In the genomic region with DNA sequence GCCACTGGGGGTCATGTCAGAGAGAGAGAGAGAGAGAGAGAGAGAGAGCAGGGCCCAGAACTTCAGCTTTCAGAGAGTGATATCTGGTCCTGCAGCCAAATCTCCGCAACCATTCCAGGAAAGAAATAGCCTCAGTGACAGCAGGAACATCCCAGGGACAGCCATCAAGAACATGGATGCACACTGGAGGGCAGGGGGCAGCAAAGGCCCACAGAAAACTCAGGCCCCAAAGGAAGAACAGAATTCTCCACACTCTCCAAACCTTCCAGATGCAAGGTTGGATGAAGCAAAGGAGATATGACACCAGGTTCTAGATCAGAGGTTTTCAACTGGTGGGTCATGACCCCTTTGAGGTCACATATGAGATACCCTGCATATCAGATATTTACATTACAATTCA, we compare ENCODE assay signal across 26 mouse cellular contexts. TPM values are rescaled to one million over a fixed set of nuclear protein-coding genes. Genes with fewer than 3 reads are reported as not detected.
DNase-seq lines count a peak whose midpoint lies in the region; ATAC-seq and TF ChIP-seq lines count a peak whose summit lies in the region.
"Had no signal": no experiment of that assay in that cellular context is flagged by ENCODE, and none has a peak within 500 bp of the region (broad histone marks: within the 10 kb centered on the region; RNA-seq: fewer than 3 reads in every experiment).

No protein-coding gene starts in this region.

- no peak for TF ChIP-seq POLR2A in ES-Bruce4 (IDR thresholded peaks at IDR 0.05; ENCODE audit: insufficient read depth, low read length)

- no peaks in the 10 kb centered on the region for H3K36me3 ChIP-seq in forebrain, postnatal 0 days (ENCODE audit: insufficient read depth)
- no peaks in the 10 kb centered on the region for H3K36me3 ChIP-seq in forebrain, embryonic 10.5 days (replicated peaks)
- no peaks in the 10 kb centered on the region for H3K36me3 ChIP-seq in ES-Bruce4 (ENCODE audit: control insufficient read depth, insufficient read depth, low read length, poor library complexity, severe bottlenecking)
- H3K36me3 ChIP-seq: heart, embryonic 13.5 days; liver, embryonic 12.5 days; lung, embryonic 15.5 days; midbrain, embryonic 13.5 days; neural tube, embryonic 15.5 days had no signal

- H3K9ac ChIP-seq in forebrain, postnatal 0 days = no peak overlapping the region
- H3K9ac ChIP-seq in ES-Bruce4 (ENCODE audit: low read depth, poor library complexity, severe bottlenecking) = no peak overlapping the region
- H3K9ac ChIP-seq: heart, embryonic 13.5 days; liver, embryonic 12.5 days; lung, embryonic 15.5 days; midbrain, embryonic 13.5 days; neural tube, embryonic 15.5 days had no signal

- no peak overlapping the region for H3K4me2 ChIP-seq in forebrain, postnatal 0 days (ENCODE audit: low read depth)
- H3K4me2 ChIP-seq: heart, embryonic 13.5 days; liver, embryonic 12.5 days; lung, embryonic 15.5 days; midbrain, embryonic 13.5 days; neural tube, embryonic 15.5 days had no signal

- TF ChIP-seq CTCF in forebrain, postnatal 0 days (IDR thresholded peaks at IDR 0.05; ENCODE audit: low read depth) = peak; percentile 43
- TF ChIP-seq CTCF in left cerebral cortex, adult 2 months (IDR thresholded peaks at IDR 0.05) = no peak; the same call in 1 of the 2 replicates
- peak; percentile 4 for TF ChIP-seq CTCF in ES-Bruce4 (IDR thresholded peaks at IDR 0.05; ENCODE audit: low read depth, low read length)

- no peak for DNase-seq in forebrain, postnatal 0 days
- no peak for DNase-seq in forebrain, embryonic 10.5 days (ENCODE audit: extremely low spot score, low spot score)
- peak; percentile 59 for DNase-seq in left cerebral cortex, postnatal 4 days
- DNase-seq in left cerebral cortex, adult 2 months (ENCODE audit: extremely low spot score in 1 of 2, low spot score in 2 of 2) = no peak
- peak; percentile 17 for DNase-seq in retina, embryonic 14.5 days (ENCODE audit: low spot score)
- DNase-seq: adrenal gland, adult 8-10 months; gastrocnemius, postnatal 10 days; heart, adult 11 months; heart, postnatal 36 days; kidney, adult 18-20 months; kidney, postnatal 14 days; right cerebral cortex, postnatal 4 days; thymus, postnatal 25 days had no signal

- intact Hi-C loops in left cerebral cortex, postnatal 4 days (cut with DNase I) = no loop called here
- intact Hi-C loops in left cerebral cortex, adult 2 months (cut with DNase I) = no loop called here

- H3K9me3 ChIP-seq in forebrain, postnatal 0 days (ENCODE audit: low read length) = no peaks in the 10 kb centered on the region
- H3K9me3 ChIP-seq in forebrain, embryonic 10.5 days = no peaks in the 10 kb centered on the region
- H3K9me3 ChIP-seq in ES-Bruce4 (replicated peaks; ENCODE audit: control insufficient read depth, insufficient read depth, low read length, poor library complexity, severe bottlenecking) = no peaks in the 10 kb centered on the region
- H3K9me3 ChIP-seq: heart, embryonic 13.5 days; liver, embryonic 12.5 days; lung, embryonic 15.5 days; midbrain, embryonic 13.5 days; neural tube, embryonic 15.5 days had no signal

- WGBS in forebrain, postnatal 0 days = 96% methylated on average over 1 of the region's 1 CpGs
- WGBS in forebrain, embryonic 10.5 days = 96% methylated on average over 1 of the region's 1 CpGs

- H3K4me3 ChIP-seq in forebrain, postnatal 0 days (ENCODE audit: low read depth, low read length) = no peak overlapping the region
- H3K4me3 ChIP-seq in forebrain, embryonic 10.5 days = no peak overlapping the region
- H3K4me3 ChIP-seq in left cerebral cortex, adult 2 months = no peak overlapping the region
- no peak overlapping the region for H3K4me3 ChIP-seq in ES-Bruce4 (ENCODE audit: low read depth, low read length)
- H3K4me3 ChIP-seq: heart, embryonic 13.5 days; liver, embryonic 12.5 days; lung, embryonic 15.5 days; midbrain, embryonic 13.5 days; neural tube, embryonic 15.5 days had no signal

- H3K4me1 ChIP-seq in forebrain, postnatal 0 days (ENCODE audit: insufficient read depth) = no peaks in the 10 kb centered on the region
- peaks cover 9% of the 10 kb centered on the region for H3K4me1 ChIP-seq in forebrain, embryonic 10.5 days
- no peaks in the 10 kb centered on the region for H3K4me1 ChIP-seq in ES-Bruce4 (ENCODE audit: control insufficient read depth, insufficient read depth, low read length)
- H3K4me1 ChIP-seq: heart, embryonic 13.5 days; liver, embryonic 12.5 days; lung, embryonic 15.5 days; neural tube, embryonic 15.5 days had no signal

- no peak overlapping the region for H3K27ac ChIP-seq in forebrain, postnatal 0 days (ENCODE audit: low read depth, low read length)
- no peak overlapping the region for H3K27ac ChIP-seq in forebrain, embryonic 10.5 days
- H3K27ac ChIP-seq in left cerebral cortex, adult 2 months = no peak overlapping the region
- H3K27ac ChIP-seq in ES-Bruce4 (ENCODE audit: insufficient read depth, low read length) = no peak overlapping the region
- H3K27ac ChIP-seq: heart, embryonic 13.5 days; liver, embryonic 12.5 days; lung, embryonic 15.5 days; midbrain, embryonic 13.5 days; neural tube, embryonic 15.5 days had no signal

- no peak for TF ChIP-seq EP300 in ES-Bruce4 (IDR thresholded peaks at IDR 0.05; ENCODE audit: insufficient read depth, low read depth, low read length)

- H3K27me3 ChIP-seq in forebrain, postnatal 0 days (ENCODE audit: insufficient read depth, low read length) = no peaks in the 10 kb centered on the region
- H3K27me3 ChIP-seq in forebrain, embryonic 10.5 days (ENCODE audit: poor library complexity, severe bottlenecking) = peaks cover 24% of the 10 kb centered on the region; the same call in 1 of the 2 replicates
- H3K27me3 ChIP-seq in ES-Bruce4 (ENCODE audit: control insufficient read depth, insufficient read depth, low read length, poor library complexity, severe bottlenecking) = no peaks in the 10 kb centered on the region
- H3K27me3 ChIP-seq: liver, embryonic 12.5 days; midbrain, embryonic 13.5 days; neural tube, embryonic 15.5 days had no signal

- no peak for ATAC-seq in forebrain, postnatal 0 days
- ATAC-seq in erythroblast, adult 5-6 weeks (replicated peaks; ENCODE audit: low FRiP score, poor library complexity, severe bottlenecking) = no peak
- ATAC-seq: hindbrain, embryonic 16.5 days; liver, embryonic 12.5 days; midbrain, embryonic 13.5 days had no signal

RNA-seq across cellular contexts. Expression of a gene that starts 50.0 kb away (rescaled TPM):
- total RNA-seq in forebrain, postnatal 0 days (2014; rRNA removed) = not detected in 2 replicates
- not detected in 2 replicates for polyA plus RNA-seq in forebrain, postnatal 0 days (2015; fragmentation: Nextera tagmentation; extraction: Ambion mirVana)
- not detected in 2 replicates for polyA plus RNA-seq in forebrain, embryonic 10.5 days (2016; fragmentation: Nextera tagmentation; extraction: Ambion mirVana)
- total RNA-seq in left cerebral cortex, postnatal 4 days (2021) = not detected
- total RNA-seq in left cerebral cortex, adult 2 months (2021) = not detected
- polyA plus RNA-seq in ES-Bruce4 (2011; ENCODE audit: insufficient read depth, insufficient read length, low read depth, missing spikeins) = not detected in 2 replicates
- not detected in 2 replicates for total RNA-seq in erythroblast, adult 5-6 weeks (2015; ENCODE audit: low replicate concordance)
- total RNA-seq in erythroblast, adult 5-6 weeks (2017; ENCODE audit: low replicate concordance) = not detected in 2 replicates
- total RNA-seq: gastrocnemius, postnatal 10 days; heart, postnatal 36 days; left cerebral cortex, adult 18-20 months; megakaryocyte progenitor cell, adult 5-6 weeks had no signal
- polyA plus RNA-seq: C2C12; embryonic facial prominence, embryonic 11.5 days; heart, embryonic 13.5 days; hindbrain, embryonic 16.5 days; limb, embryonic 11.5 days; liver, embryonic 12.5 days; lung, embryonic 15.5 days; midbrain, embryonic 13.5 days; neural tube, embryonic 15.5 days had no signal

Comparison
In these comparisons a context has a peak if more than half of its experiments do, and no peak if none do; other contexts are left out.
1. DNase-seq: peak in left cerebral cortex, postnatal 4 days (single experiment) and retina, embryonic 14.5 days (single experiment); none in forebrain, postnatal 0 days (single experiment), forebrain, embryonic 10.5 days (single experiment) and left cerebral cortex, adult 2 months (0 of 2).